Mouse (Mus musculus): ENCODE measurements at regions not wholly inside any gene's neighbourhood (a gene's known extent, or its start where the extent isn't known, plus 50 kb on each side); places are given as distances from the start of the nearest gene placed in this dataset.

GRCm38 (mm10) chr13:31327511-31327951, 228.4 kb upstream of the Foxq1 start:
- TF ChIP-seq GATA1 (IDR thresholded peaks at IDR 0.05; ENCODE audit: borderline replicate concordance, low read length) (no peak), FLI1 (IDR thresholded peaks at IDR 0.05; ENCODE audit: low read length) (no peak)
